Mouse (Mus musculus) bone marrow macrophage, adult 2 months (primary cell): ENCODE measurements around the gene Rnf103.

Experiments
- CTCF ChIP-seq: IDR thresholded peaks from 2 replicates; pipeline ENCODE4 v1.5.1; 2012; ENCODE audit warnings: low read depth, mild to moderate bottlenecking, low read length, moderate library complexity
- POLR2A ChIP-seq: IDR thresholded peaks from 2 replicates; pipeline ENCODE4 v1.6.1; 2012; ENCODE audit warnings: mild to moderate bottlenecking, low read depth, low read length, borderline replicate concordance

- no peak for TF ChIP-seq POLR2A
- no peak for TF ChIP-seq CTCF
Observed at GRCm38 (mm10) chr6:71444756-71445155, 48.9 kb upstream of the Rnf103 start.
